ENCODE assay signal across 8 mouse cellular contexts in genomic region chr11:86357984-86358528, GRCm38 (mm10). TPM values are rescaled to one million over a fixed set of nuclear protein-coding genes. Genes with fewer than 3 reads are reported as not detected.
DNase-seq lines count a peak whose midpoint lies in the region; ATAC-seq and TF ChIP-seq lines count a peak whose summit lies in the region.

No protein-coding gene starts in this region.

- H3K4me3 ChIP-seq in heart, embryonic 12.5 days: peak overlapping the region; percentile 100
- H3K4me3 ChIP-seq in kidney, postnatal 0 days (replicated peaks; ENCODE audit: low read depth, low read length): peak overlapping the region; percentile 98
- H3K4me3 ChIP-seq in liver, embryonic 11.5 days (ENCODE audit: low read depth, low read length): peak overlapping the region; percentile 95
- peak overlapping the region; percentile 88 for H3K4me3 ChIP-seq in stomach, embryonic 14.5 days (ENCODE audit: low read depth, low read length)

- peak; percentile 95 for ATAC-seq in erythroblast, adult 5-6 weeks (replicated peaks; ENCODE audit: low FRiP score, poor library complexity, severe bottlenecking)
- peak; percentile 98 for ATAC-seq in heart, embryonic 12.5 days (ENCODE audit: insufficient number of reproducible peaks, low FRiP score)
- ATAC-seq in kidney, postnatal 0 days (replicated peaks; ENCODE audit: low FRiP score, low read depth): peak; percentile 97
- ATAC-seq in liver, embryonic 11.5 days (replicated peaks; ENCODE audit: low FRiP score): peak; percentile 92
- peak; percentile 97 for ATAC-seq in stomach, embryonic 14.5 days (ENCODE audit: insufficient number of reproducible peaks, insufficient read depth, low FRiP score, low read depth)

- H3K27me3 ChIP-seq in heart, embryonic 12.5 days (replicated peaks): no peaks in the 10 kb centered on the region
- H3K27me3 ChIP-seq in kidney, postnatal 0 days (ENCODE audit: insufficient read depth, low read length): no peaks in the 10 kb centered on the region
- H3K27me3 ChIP-seq in liver, embryonic 11.5 days (replicated peaks; ENCODE audit: control insufficient read depth, insufficient read depth, low read length): no peaks in the 10 kb centered on the region
- no peaks in the 10 kb centered on the region for H3K27me3 ChIP-seq in stomach, embryonic 14.5 days (ENCODE audit: control insufficient read depth, insufficient read depth, low read length)

- peaks cover 11% of the 10 kb centered on the region for H3K36me3 ChIP-seq in heart, embryonic 12.5 days
- H3K36me3 ChIP-seq in kidney, postnatal 0 days (ENCODE audit: insufficient read depth, low read length): peaks cover 6% of the 10 kb centered on the region; the same call in 1 of the 2 replicates
- H3K36me3 ChIP-seq in liver, embryonic 11.5 days (ENCODE audit: control insufficient read depth, insufficient read depth, low read length): peaks cover 5% of the 10 kb centered on the region; the same call in 1 of the 2 replicates
- H3K36me3 ChIP-seq in stomach, embryonic 14.5 days (ENCODE audit: control insufficient read depth, insufficient read depth, low read length): peaks cover 5% of the 10 kb centered on the region; the same call in 1 of the 2 replicates

- H3K4me2 ChIP-seq in heart, embryonic 12.5 days: peak overlapping the region; percentile 49
- H3K4me2 ChIP-seq in kidney, postnatal 0 days (ENCODE audit: low read length): peak overlapping the region; percentile 67
- peak overlapping the region; percentile 81 for H3K4me2 ChIP-seq in liver, embryonic 11.5 days
- H3K4me2 ChIP-seq in stomach, embryonic 14.5 days (replicated peaks; ENCODE audit: low read depth, low read length): 0 out of 2 replicates have a peak overlapping the region, but pooled peaks have one; percentile 60

- H3K9ac ChIP-seq in heart, embryonic 12.5 days: peak overlapping the region; percentile 99
- H3K9ac ChIP-seq in kidney, postnatal 0 days (ENCODE audit: low read depth, low read length): peak overlapping the region; percentile 99
- peak overlapping the region; percentile 98 for H3K9ac ChIP-seq in liver, embryonic 11.5 days (ENCODE audit: low read depth, low read length)
- H3K9ac ChIP-seq in stomach, embryonic 14.5 days (replicated peaks; ENCODE audit: low read depth, low read length): peak overlapping the region; percentile 90

- peak; percentile 94 for TF ChIP-seq CTCF in kidney, postnatal 0 days (IDR thresholded peaks at IDR 0.05; ENCODE audit: low read depth)

- peaks cover 14% of the 10 kb centered on the region for H3K4me1 ChIP-seq in heart, embryonic 12.5 days (replicated peaks)
- peaks cover 8% of the 10 kb centered on the region; the same call in 1 of the 2 replicates for H3K4me1 ChIP-seq in kidney, postnatal 0 days (replicated peaks; ENCODE audit: insufficient read depth, low read length)
- peaks cover 10% of the 10 kb centered on the region for H3K4me1 ChIP-seq in liver, embryonic 11.5 days (replicated peaks; ENCODE audit: control insufficient read depth, insufficient read depth, low read length)
- H3K4me1 ChIP-seq in stomach, embryonic 14.5 days (ENCODE audit: control insufficient read depth, insufficient read depth, low read length): peaks cover 13% of the 10 kb centered on the region; the same call in 1 of the 2 replicates

- DNase-seq in B cell, adult 2 months: peak; percentile 98 to 99
- peak; percentile 99 for DNase-seq in brain, adult 2 months (ENCODE audit: low read depth, low spot score)
- peak; percentile 99 for DNase-seq in kidney, postnatal 0 days (ENCODE audit: low spot score)
- DNase-seq in liver, embryonic 11.5 days (ENCODE audit: low spot score): peak; percentile 98
- peak; percentile 98 for DNase-seq in naive thymus-derived CD4-positive, alpha-beta T cell, adult 2 months (ENCODE audit: low read depth)

- under 1% methylated on average over 45 of the region's 45 CpGs for WGBS in heart, embryonic 12.5 days
- under 1% methylated on average over 45 of the region's 45 CpGs for WGBS in kidney, postnatal 0 days
- WGBS in liver, embryonic 11.5 days: 1% methylated on average over 45 of the region's 45 CpGs
- WGBS in stomach, embryonic 14.5 days: under 1% methylated on average over 45 of the region's 45 CpGs

- H3K27ac ChIP-seq in heart, embryonic 12.5 days (ENCODE audit: poor library complexity, severe bottlenecking): peak overlapping the region; percentile 98
- peak overlapping the region; percentile 99 for H3K27ac ChIP-seq in kidney, postnatal 0 days
- H3K27ac ChIP-seq in liver, embryonic 11.5 days (ENCODE audit: low read depth, low read length): peak overlapping the region; percentile 99
- peak overlapping the region; percentile 99 for H3K27ac ChIP-seq in stomach, embryonic 14.5 days (ENCODE audit: low read length)

- no peaks in the 10 kb centered on the region for H3K9me3 ChIP-seq in heart, embryonic 12.5 days (replicated peaks)
- H3K9me3 ChIP-seq in kidney, postnatal 0 days (replicated peaks; ENCODE audit: low read length): no peaks in the 10 kb centered on the region
- no peaks in the 10 kb centered on the region for H3K9me3 ChIP-seq in liver, embryonic 11.5 days (ENCODE audit: control insufficient read depth, low read length)
- H3K9me3 ChIP-seq in stomach, embryonic 14.5 days (ENCODE audit: control insufficient read depth, low read depth, low read length): no peaks in the 10 kb centered on the region

RNA-seq across cellular contexts. Expression of gene Med13, which starts 0.7 kb away (rescaled TPM):
- 62.1 and 79.6 TPM in 2 replicates for total RNA-seq in erythroblast, adult 5-6 weeks (2015; ENCODE audit: low replicate concordance)
- total RNA-seq in erythroblast, adult 5-6 weeks (2017; ENCODE audit: low replicate concordance): 112 and 120 TPM in 2 replicates
- 6.5 and 7.6 TPM in 2 replicates for polyA plus RNA-seq in heart, embryonic 12.5 days (2016; fragmentation: Nextera tagmentation; extraction: Ambion mirVana)
- 8.1 and 8.3 TPM in 2 replicates for polyA plus RNA-seq in kidney, postnatal 0 days (2015; fragmentation: Nextera tagmentation; extraction: Ambion mirVana)
- 7.6 and 8.9 TPM in 2 replicates for polyA plus RNA-seq in liver, embryonic 11.5 days (2014; fragmentation: Nextera tagmentation; extraction: Ambion mirVana)
- polyA plus RNA-seq in stomach, embryonic 14.5 days (2014; fragmentation: Nextera tagmentation; extraction: Ambion mirVana): 15.3 and 16.6 TPM in 2 replicates

Comparison
In these comparisons a context has a peak if more than half of its experiments do, and no peak if none do; other contexts are left out.
1. Peak in every context shown above with its lines: DNase-seq, ATAC-seq, H3K4me3 ChIP-seq and H3K27ac ChIP-seq.